Mouse (Mus musculus): ENCODE measurements around the gene Lzts2. TPM values are rescaled to one million over a fixed set of nuclear protein-coding genes. Genes with fewer than 3 reads are reported as not detected.

Lzts2 gene
- polyA plus RNA-seq, 1 experiment from 2014 or later, result 26.2 TPM

DNA sequence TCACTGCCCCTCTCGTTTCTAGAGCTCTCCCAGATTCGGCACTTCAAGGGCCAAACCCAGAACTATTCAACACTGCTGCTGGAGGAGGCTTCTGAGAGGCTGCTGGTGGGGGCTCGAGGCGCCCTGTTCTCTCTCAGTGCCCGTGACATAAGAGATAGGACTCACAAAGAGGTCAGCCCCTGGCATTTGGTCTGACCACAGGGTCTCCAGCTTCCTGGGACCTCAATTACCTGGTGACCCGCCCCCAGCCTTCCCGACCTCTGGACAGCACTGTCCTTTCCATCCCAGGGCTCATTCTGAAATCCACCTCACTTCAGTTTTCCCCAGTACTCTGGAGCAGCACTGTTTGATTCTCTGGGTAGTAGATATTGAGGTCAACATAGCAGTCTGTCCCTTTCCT, 21.5 kb upstream of the Lzts2 start:
- no peak for TF ChIP-seq CTCF (IDR thresholded peaks at IDR 0.05; ENCODE audit: low read depth)
- no peaks in the 10 kb centered on the region for H3K9me3 ChIP-seq (ENCODE audit: control insufficient read depth)
- no peaks in the 10 kb centered on the region for H3K27me3 ChIP-seq (replicated peaks; ENCODE audit: control insufficient read depth, insufficient read depth, low read length)
- H3K4me1 ChIP-seq (replicated peaks; ENCODE audit: control insufficient read depth, insufficient read depth, low read length), result 0 out of 2 replicates have a peak, but pooled peaks cover 12% of the 10 kb centered on the region
- peak overlapping the region; percentile 60 for H3K27ac ChIP-seq (ENCODE audit: low read depth, low read length)
- H3K4me3 ChIP-seq (ENCODE audit: low read depth, low read length), result no peak overlapping the region
- no peak overlapping the region for H3K4me2 ChIP-seq (replicated peaks; ENCODE audit: low read depth)
- 59% methylated on average over 7 of the region's 7 CpGs for WGBS
- peaks cover 24% of the 10 kb centered on the region for H3K36me3 ChIP-seq (ENCODE audit: control insufficient read depth, insufficient read depth)
- ATAC-seq, result no peak
- no peak overlapping the region for H3K9ac ChIP-seq (ENCODE audit: low read depth, low read length)

DNA sequence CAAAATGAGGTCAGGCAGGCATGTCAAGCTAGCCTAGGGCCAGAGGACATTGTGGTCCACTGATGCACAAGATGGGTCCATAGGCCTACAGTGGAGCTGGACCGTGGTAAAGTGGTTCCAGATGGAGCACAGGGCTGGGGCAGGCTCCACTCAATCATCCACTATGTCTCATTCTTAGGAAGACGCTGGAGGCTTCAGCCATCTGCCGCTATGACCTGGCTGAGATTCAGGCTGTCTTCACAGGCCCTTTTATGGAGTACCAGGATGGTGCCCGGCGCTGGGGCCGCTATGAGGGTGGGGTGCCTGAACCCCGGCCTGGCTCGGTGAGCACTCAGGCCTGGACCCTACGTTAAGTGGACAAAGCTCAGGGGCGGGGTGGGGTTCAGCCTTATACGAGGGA, 16.4 kb upstream of the Lzts2 start:
- Histone ChIP-seq H3K4me2 (replicated peaks; ENCODE audit: low read depth) (no peak overlapping the region), H3K9me3 (ENCODE audit: control insufficient read depth) (no peaks in the 10 kb centered on the region), H3K4me1 (replicated peaks; ENCODE audit: control insufficient read depth, insufficient read depth, low read length) (no peaks in the 10 kb centered on the region), H3K4me3 (ENCODE audit: low read depth, low read length) (no peak overlapping the region), H3K27ac (ENCODE audit: low read depth, low read length) (no peak overlapping the region), H3K36me3 (ENCODE audit: control insufficient read depth, insufficient read depth) (peaks cover 66% of the 10 kb centered on the region), H3K27me3 (replicated peaks; ENCODE audit: control insufficient read depth, insufficient read depth, low read length) (no peaks in the 10 kb centered on the region), H3K9ac (ENCODE audit: low read depth, low read length) (no peak overlapping the region)
- no peak for TF ChIP-seq CTCF (IDR thresholded peaks at IDR 0.05; ENCODE audit: low read depth)
- WGBS, result 79% methylated on average over 11 of the region's 11 CpGs
- ATAC-seq, result no peak

DNA sequence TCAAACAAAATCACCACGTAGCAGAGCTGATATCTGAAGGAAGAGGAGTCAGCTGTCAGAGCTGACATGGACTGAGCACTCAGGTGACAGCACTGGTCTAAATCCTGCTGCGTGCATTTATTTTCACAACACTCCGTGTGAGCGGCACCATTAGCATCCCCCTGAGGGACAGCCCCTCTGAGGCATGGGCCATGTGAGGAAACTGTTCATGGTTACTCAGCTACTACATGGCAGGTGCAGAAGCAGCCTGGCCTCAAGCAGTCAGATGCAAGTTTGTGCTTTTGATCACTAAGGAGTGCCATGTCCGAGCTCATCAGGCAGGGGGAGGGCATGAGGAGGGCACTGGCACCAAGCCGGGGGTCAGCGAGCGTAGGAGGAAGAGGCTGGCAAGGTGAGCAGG, 14.6 kb upstream of the Lzts2 start:
- H3K4me3 ChIP-seq (ENCODE audit: low read depth, low read length), result no peak overlapping the region
- WGBS, result 88% methylated on average over 8 of the region's 8 CpGs
- no peaks in the 10 kb centered on the region for H3K27me3 ChIP-seq (replicated peaks; ENCODE audit: control insufficient read depth, insufficient read depth, low read length)
- no peak for TF ChIP-seq CTCF (IDR thresholded peaks at IDR 0.05; ENCODE audit: low read depth)
- H3K4me2 ChIP-seq (replicated peaks; ENCODE audit: low read depth), result no peak overlapping the region
- no peak overlapping the region for H3K27ac ChIP-seq (ENCODE audit: low read depth, low read length)
- no peaks in the 10 kb centered on the region for H3K4me1 ChIP-seq (replicated peaks; ENCODE audit: control insufficient read depth, insufficient read depth, low read length)
- H3K36me3 ChIP-seq (ENCODE audit: control insufficient read depth, insufficient read depth), result peaks cover 74% of the 10 kb centered on the region
- no peak overlapping the region for H3K9ac ChIP-seq (ENCODE audit: low read depth, low read length)
- no peak for ATAC-seq
- H3K9me3 ChIP-seq (ENCODE audit: control insufficient read depth), result no peaks in the 10 kb centered on the region

DNA sequence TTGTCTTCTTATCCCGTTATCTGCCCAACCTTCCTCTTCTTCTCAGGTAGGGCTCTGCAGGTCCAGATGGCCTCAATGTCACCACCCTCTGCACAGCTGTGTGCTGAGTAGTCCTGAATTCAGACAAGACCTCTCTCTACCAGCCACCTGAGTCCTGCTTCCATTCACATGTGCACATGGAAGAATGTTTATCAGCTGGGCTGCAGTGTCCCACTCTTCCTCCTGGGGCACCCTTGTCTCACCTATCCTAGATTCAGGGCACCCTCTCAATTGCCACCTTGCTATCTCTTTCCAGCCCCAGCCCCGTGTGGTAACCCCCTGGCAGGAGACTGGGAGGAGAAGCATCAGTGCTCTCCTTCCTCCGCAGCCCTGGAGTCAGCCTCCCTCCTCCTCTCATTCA, 11.9 kb upstream of the Lzts2 start:
- Histone ChIP-seq H3K36me3 (ENCODE audit: control insufficient read depth, insufficient read depth) (peaks cover 68% of the 10 kb centered on the region), H3K4me3 (ENCODE audit: low read depth, low read length) (no peak overlapping the region), H3K4me1 (replicated peaks; ENCODE audit: control insufficient read depth, insufficient read depth, low read length) (no peaks in the 10 kb centered on the region; the same call in 1 of the 2 replicates), H3K9me3 (ENCODE audit: control insufficient read depth) (no peaks in the 10 kb centered on the region), H3K9ac (ENCODE audit: low read depth, low read length) (no peak overlapping the region), H3K27ac (ENCODE audit: low read depth, low read length) (no peak overlapping the region), H3K27me3 (replicated peaks; ENCODE audit: control insufficient read depth, insufficient read depth, low read length) (no peaks in the 10 kb centered on the region), H3K4me2 (replicated peaks; ENCODE audit: low read depth) (no peak overlapping the region)
- peak; percentile 53 for TF ChIP-seq CTCF (IDR thresholded peaks at IDR 0.05; ENCODE audit: low read depth)
- no peak for ATAC-seq
- WGBS, result 60% methylated on average over 3 of the region's 3 CpGs

DNA sequence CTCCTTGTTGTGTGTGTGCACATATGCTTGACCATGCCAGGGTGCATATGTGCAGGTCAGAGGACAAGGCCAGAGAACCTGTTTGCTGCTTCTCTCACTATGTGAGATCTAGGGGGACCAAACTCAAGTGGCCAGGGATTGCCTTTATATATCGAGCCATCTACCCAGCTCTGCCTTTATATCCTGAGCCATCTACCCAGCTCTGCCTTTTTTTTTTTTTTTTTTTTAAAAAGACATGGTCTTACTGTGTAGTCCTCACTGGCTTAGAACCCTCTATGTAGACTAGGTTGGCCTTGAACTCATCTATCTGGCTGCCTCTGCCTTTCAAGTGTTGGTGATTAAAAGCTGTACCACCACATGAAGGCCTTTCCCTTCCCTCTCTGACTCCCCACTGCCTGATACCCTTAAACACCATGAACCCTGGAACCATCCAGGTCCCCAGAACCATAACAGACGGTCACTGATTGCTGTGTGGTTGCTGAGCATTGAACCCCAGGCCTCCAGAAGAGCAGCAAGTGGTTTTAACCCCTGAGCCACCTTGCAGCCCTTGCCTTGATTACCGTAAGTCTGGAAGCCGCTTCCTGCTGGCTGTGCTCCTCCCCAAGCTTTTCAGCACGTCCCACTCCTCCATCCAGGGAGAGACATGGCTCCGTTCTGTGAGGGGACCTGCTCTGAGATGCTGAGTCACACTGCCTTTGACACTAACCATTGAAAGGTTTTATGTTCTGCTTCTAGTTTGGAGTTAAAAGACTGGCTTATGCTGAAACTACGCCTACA, 10.3 kb upstream of the Lzts2 start:
- no peaks in the 10 kb centered on the region for H3K9me3 ChIP-seq (ENCODE audit: control insufficient read depth)
- no peak overlapping the region for H3K9ac ChIP-seq (ENCODE audit: low read depth, low read length)
- 76% methylated on average over 7 of the region's 7 CpGs for WGBS
- H3K36me3 ChIP-seq (ENCODE audit: control insufficient read depth, insufficient read depth), result peaks cover 60% of the 10 kb centered on the region
- H3K27ac ChIP-seq (ENCODE audit: low read depth, low read length), result 0 out of 2 replicates have a peak overlapping the region, but pooled peaks have one; percentile 5
- no peak for TF ChIP-seq CTCF (IDR thresholded peaks at IDR 0.05; ENCODE audit: low read depth)
- no peak for ATAC-seq
- no peaks in the 10 kb centered on the region for H3K27me3 ChIP-seq (replicated peaks; ENCODE audit: control insufficient read depth, insufficient read depth, low read length)
- no peak overlapping the region for H3K4me2 ChIP-seq (replicated peaks; ENCODE audit: low read depth)
- no peaks in the 10 kb centered on the region; the same call in 1 of the 2 replicates for H3K4me1 ChIP-seq (replicated peaks; ENCODE audit: control insufficient read depth, insufficient read depth, low read length)
- H3K4me3 ChIP-seq (ENCODE audit: low read depth, low read length), result no peak overlapping the region

DNA sequence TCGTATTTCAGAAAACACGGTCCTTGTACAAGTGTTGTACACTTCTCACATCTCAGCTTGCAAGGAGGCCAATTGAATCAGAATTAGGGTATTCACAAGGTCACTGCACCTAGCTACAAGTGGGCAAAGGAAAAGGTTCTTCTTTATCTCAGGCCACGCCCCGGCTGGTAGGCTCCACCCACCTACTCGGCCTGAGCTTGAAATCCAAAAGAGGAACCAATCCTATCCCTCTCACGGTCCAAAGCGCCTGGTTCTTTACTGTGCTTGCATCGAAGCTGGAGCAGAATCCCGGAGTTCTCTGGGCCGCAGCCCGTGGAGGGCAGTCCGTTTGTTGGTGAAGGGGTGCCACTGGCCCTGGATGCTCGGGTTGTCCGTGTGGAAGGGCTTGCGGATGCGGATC, 8.8 kb upstream of the Lzts2 start, which contains the start of gene Twnk:
Gene Twnk, plus strand, starts transcription at position 220 of the 400 bp plus-strand sequence.
- no peaks in the 10 kb centered on the region; the same call in 1 of the 2 replicates for H3K4me1 ChIP-seq (replicated peaks; ENCODE audit: control insufficient read depth, insufficient read depth, low read length)
- H3K27me3 ChIP-seq (replicated peaks; ENCODE audit: control insufficient read depth, insufficient read depth, low read length), result no peaks in the 10 kb centered on the region
- H3K9ac ChIP-seq (ENCODE audit: low read depth, low read length), result peak within 1 kb of the TSS; percentile 74
- peak within 1 kb of the TSS; percentile 93 for H3K4me2 ChIP-seq (replicated peaks; ENCODE audit: low read depth)
- no peak for TF ChIP-seq CTCF (IDR thresholded peaks at IDR 0.05; ENCODE audit: low read depth)
- no peaks in the 10 kb centered on the region for H3K9me3 ChIP-seq (ENCODE audit: control insufficient read depth)
- peaks cover 54% of the 10 kb centered on the region for H3K36me3 ChIP-seq (ENCODE audit: control insufficient read depth, insufficient read depth)
- peak within 1 kb of the TSS; percentile 54 for H3K27ac ChIP-seq (ENCODE audit: low read depth, low read length)
- WGBS, result 8% methylated on average over 16 of the region's 16 CpGs
- ATAC-seq, result no peak
- peak within 1 kb of the TSS; percentile 86 for H3K4me3 ChIP-seq (ENCODE audit: low read depth, low read length)
